Mouse (Mus musculus): ENCODE data around the gene Elovl7. TPM values are rescaled to one million over a fixed set of nuclear protein-coding genes. Genes with fewer than 3 reads are reported as not detected.

The Elovl7 gene
- polyA plus RNA-seq, 1 experiment from 2014 or later, result 0.95 TPM

DNA sequence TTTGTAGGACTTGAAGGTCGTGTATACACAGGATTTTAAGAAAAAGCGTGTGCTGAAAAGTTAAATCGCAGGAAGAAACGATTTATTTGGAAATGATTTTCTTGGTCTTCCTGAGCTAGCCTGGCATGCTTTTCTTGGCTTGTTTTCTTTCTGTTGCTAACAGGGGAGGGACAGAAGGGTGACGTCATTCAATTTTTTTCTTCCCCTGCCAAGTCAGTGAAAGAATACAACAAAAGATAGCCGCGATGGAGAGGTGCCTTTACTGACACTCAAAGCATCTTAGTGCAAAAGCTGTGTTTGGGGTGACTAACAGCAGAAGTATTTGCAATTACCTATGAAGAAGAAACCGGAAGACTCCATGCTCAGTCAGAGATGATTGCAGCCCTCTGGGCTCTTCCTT, 48.8 kb downstream of the Elovl7 start:
- no peaks in the 10 kb centered on the region for H3K9me3 ChIP-seq (replicated peaks)
- no peak overlapping the region for H3K4me3 ChIP-seq
- H3K4me1 ChIP-seq, result peaks cover 6% of the 10 kb centered on the region; the same call in 1 of the 2 replicates
- H3K36me3 ChIP-seq, result no peaks in the 10 kb centered on the region
- 86% methylated on average over 8 of the region's 8 CpGs for WGBS
- DNase-seq (ENCODE audit: low spot score), result no peak
- H3K27me3 ChIP-seq (ENCODE audit: low read depth, poor library complexity, severe bottlenecking), result no peaks in the 10 kb centered on the region
- no peak overlapping the region for H3K27ac ChIP-seq

DNA sequence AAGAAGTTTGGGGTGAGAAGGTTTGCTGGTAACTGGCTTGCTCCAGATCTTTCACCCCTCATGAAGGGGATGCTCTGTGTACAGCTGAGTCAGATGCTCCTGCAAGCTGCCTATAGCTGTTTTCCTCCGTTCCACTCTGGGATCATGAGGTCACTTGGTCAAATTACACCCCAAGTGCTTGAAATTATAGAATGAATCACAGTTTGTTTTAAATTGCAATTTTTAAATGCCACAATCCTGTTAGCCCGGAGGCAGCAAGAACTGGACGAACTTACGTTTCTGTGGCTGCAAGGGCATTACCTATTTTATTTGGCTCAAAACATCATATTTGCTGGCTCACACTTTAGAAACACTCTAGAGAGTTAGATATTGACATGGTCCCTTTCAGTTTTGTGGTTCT, 51.2 kb downstream of the Elovl7 start:
- 87% methylated on average over 4 of the region's 4 CpGs for WGBS
- Histone ChIP-seq H3K27me3 (ENCODE audit: low read depth, poor library complexity, severe bottlenecking) (no peaks in the 10 kb centered on the region), H3K9me3 (replicated peaks) (no peaks in the 10 kb centered on the region), H3K36me3 (no peaks in the 10 kb centered on the region), H3K27ac (no peak overlapping the region), H3K4me1 (peaks cover 10% of the 10 kb centered on the region; the same call in 1 of the 2 replicates), H3K4me3 (no peak overlapping the region)
- DNase-seq (ENCODE audit: low spot score), result no peak

DNA sequence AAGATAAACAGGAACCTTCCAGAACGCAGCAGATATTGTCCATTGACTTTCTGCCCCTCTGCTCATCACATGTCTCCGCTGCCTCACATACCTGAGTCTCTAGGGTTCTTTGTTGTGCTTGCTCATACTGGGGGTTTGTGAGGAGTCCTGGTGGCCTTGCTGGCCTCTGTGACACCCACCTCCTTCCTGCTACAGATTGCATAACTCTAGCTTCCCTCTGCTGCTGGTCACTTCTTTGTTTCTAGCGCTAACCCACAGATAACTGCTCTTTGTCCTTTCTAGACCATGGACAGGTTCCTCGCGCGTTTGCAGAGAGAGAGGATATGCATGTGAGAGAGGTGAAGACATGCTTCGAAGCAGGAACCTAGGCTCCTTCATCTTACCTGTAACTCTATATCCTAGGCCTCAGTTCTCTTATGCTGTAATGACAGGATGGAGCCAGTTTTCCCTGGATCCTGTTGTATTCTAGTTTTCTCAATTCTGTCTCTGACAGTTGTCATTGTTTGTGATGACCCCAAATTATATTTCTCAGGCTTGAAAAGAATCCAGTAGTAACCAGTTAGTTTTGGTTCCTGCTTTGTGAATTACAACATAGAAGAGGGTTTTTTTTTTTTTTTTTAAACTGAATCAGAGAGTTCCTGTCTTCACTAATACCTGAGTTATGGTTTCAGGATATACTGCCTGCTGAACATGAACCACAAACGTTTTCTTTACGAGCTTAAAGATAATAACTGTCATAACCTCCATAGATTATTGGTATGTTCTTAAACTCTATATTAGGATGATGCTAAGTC, 53.8 kb downstream of the Elovl7 start:
- DNase-seq (ENCODE audit: low spot score), result no peak
- 81% methylated on average over 9 of the region's 9 CpGs for WGBS
- no peak overlapping the region for H3K4me3 ChIP-seq
- no peaks in the 10 kb centered on the region for H3K9me3 ChIP-seq (replicated peaks)
- H3K4me1 ChIP-seq, result peaks cover 26% of the 10 kb centered on the region
- no peaks in the 10 kb centered on the region for H3K27me3 ChIP-seq (ENCODE audit: low read depth, poor library complexity, severe bottlenecking)
- no peaks in the 10 kb centered on the region for H3K36me3 ChIP-seq
- H3K27ac ChIP-seq, result no peak overlapping the region

DNA sequence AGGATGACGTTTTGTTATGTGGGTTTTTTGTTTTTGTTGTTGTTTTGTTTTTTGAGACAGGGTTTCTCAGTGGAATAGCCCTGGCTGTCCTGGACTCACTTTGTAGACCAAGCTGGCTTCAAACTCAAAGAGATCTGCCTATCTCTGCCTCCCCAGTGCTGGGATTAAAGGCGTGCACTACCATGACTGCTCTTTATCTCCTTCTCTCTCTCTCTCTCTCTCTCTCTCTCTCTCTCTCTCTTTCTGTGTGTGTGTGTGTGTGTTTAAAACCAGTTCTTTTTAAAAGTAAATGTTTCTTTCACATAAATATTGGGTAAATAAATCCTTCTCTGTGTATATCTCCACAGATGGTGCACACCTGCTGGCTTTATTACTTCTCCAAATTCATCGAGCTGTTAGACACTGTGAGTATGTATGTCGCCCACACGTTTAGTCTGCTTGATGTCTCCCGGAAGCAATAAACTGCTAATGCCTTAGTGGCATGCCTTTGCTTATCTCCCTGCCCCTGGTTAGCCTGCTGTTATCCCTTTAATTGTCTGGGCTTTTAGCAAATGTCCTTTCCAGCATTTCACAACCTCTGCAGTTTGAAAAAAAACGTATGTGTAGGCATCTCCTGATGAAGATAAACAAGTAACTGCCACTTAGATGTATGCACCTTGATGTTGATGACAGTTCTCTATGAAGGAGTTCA, 57.4 kb downstream of the Elovl7 start:
- Histone ChIP-seq H3K36me3 (no peaks in the 10 kb centered on the region), H3K27ac (peak overlapping the region; percentile 80), H3K4me3 (no peak overlapping the region), H3K4me1 (peaks cover 40% of the 10 kb centered on the region), H3K27me3 (ENCODE audit: low read depth, poor library complexity, severe bottlenecking) (no peaks in the 10 kb centered on the region), H3K9me3 (replicated peaks) (no peaks in the 10 kb centered on the region)
- 31% methylated on average over 7 of the region's 7 CpGs for WGBS
- DNase-seq (ENCODE audit: low spot score), result no peak

DNA sequence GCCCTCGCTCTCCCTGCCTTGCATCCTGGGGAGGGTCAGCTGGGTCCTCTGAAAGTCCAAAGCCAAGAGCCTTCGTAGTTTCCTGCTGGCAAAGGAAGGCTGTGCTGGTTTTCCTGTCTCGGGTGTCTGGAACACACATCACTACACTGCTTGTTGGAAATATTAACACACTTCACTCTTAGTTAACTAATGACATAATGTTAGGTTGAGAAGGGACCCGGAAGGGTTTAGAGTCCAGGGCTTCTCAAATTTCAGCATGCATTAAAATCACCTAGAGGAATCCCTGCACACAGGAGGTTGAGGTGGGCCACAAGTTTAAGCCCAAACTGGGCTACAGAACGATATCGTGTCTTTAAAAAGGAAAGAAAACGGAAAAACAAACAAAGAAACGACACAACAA, 58.1 kb downstream of the Elovl7 start:
- DNase-seq (ENCODE audit: low spot score), result no peak
- Histone ChIP-seq H3K27me3 (ENCODE audit: low read depth, poor library complexity, severe bottlenecking) (no peaks in the 10 kb centered on the region), H3K4me3 (no peak overlapping the region), H3K27ac (peak overlapping the region; percentile 80), H3K36me3 (no peaks in the 10 kb centered on the region), H3K4me1 (peaks cover 41% of the 10 kb centered on the region), H3K9me3 (replicated peaks) (no peaks in the 10 kb centered on the region)
- 43% methylated on average over 8 of the region's 8 CpGs for WGBS

DNA sequence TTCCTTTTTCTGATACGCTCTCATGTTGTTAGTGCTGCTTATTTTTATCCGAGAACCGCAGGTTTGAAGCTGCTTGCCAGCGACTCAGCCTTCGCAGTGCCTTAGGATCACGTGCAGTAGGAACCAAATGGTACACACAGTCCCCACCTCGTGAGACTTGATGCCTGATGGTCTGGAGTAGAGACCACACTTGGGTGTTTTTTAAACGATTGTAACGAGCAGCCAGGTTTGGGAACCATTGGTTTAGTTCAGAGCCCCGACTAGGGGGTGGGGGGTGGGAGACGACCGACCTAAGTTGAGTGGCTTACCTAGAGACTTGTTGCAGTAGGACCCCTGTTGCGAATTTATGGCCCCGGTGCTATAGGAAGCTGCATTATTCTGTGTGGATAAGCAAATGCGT, 58.8 kb downstream of the Elovl7 start:
- Histone ChIP-seq H3K4me1 (peaks cover 37% of the 10 kb centered on the region), H3K27me3 (ENCODE audit: low read depth, poor library complexity, severe bottlenecking) (no peaks in the 10 kb centered on the region), H3K36me3 (no peaks in the 10 kb centered on the region), H3K27ac (peak overlapping the region; percentile 80), H3K4me3 (peak overlapping the region; percentile 29), H3K9me3 (replicated peaks) (no peaks in the 10 kb centered on the region)
- WGBS, result 41% methylated on average over 15 of the region's 15 CpGs
- peak; percentile 48 for DNase-seq (ENCODE audit: low spot score)

DNA sequence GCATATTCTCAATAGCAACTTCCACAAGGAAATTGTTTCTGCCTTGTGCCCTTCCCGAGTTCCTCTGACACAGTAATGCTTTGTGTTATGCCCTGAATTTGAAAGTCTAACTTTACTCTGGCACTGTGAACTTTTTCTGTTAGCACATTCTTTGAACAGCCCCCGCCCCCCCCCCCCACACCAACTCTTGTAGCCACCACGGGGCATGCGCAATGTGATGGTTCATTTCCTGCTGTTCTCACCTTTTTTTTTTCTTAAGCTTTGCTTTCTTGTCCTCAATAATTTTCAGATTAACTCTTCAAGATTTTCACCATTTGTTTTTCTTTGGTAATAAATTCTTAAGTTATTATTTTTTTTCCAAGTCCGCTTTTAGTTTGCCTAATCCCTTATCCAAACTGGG, 59.3 kb downstream of the Elovl7 start:
- peak overlapping the region; percentile 80 for H3K27ac ChIP-seq
- H3K4me3 ChIP-seq, result peak overlapping the region; percentile 29
- H3K4me1 ChIP-seq, result peaks cover 41% of the 10 kb centered on the region
- H3K36me3 ChIP-seq, result no peaks in the 10 kb centered on the region
- H3K27me3 ChIP-seq (ENCODE audit: low read depth, poor library complexity, severe bottlenecking), result no peaks in the 10 kb centered on the region
- no peak for DNase-seq (ENCODE audit: low spot score)
- WGBS, result 38% methylated on average over 5 of the region's 5 CpGs
- H3K9me3 ChIP-seq (replicated peaks), result no peaks in the 10 kb centered on the region

DNA sequence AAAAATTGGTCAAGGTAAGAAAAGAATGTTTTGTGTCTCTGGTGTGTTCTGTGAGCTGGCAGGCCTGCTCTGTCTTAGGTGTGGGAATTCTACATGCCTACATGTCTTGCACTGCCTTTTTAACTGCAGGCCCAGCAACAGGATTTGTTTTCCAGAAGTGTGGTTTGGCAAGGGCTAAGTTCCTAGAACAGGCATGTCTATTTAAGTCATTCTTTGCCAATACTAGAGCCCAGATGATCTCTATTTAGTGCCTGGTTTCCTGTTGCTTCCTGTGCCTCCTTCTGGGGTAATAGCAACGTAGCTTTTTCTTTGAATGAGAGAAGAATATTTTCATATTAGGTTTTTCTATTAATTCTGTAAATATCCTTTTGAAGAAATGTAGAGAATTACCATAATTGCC, 62.4 kb downstream of the Elovl7 start:
- Histone ChIP-seq H3K4me1 (peaks cover 42% of the 10 kb centered on the region), H3K27me3 (ENCODE audit: low read depth, poor library complexity, severe bottlenecking) (no peaks in the 10 kb centered on the region), H3K36me3 (no peaks in the 10 kb centered on the region), H3K27ac (no peak overlapping the region), H3K9me3 (replicated peaks) (no peaks in the 10 kb centered on the region), H3K4me3 (no peak overlapping the region)
- no peak for DNase-seq (ENCODE audit: low spot score)
- WGBS, result 52% methylated on average over 1 of the region's 1 CpGs

DNA sequence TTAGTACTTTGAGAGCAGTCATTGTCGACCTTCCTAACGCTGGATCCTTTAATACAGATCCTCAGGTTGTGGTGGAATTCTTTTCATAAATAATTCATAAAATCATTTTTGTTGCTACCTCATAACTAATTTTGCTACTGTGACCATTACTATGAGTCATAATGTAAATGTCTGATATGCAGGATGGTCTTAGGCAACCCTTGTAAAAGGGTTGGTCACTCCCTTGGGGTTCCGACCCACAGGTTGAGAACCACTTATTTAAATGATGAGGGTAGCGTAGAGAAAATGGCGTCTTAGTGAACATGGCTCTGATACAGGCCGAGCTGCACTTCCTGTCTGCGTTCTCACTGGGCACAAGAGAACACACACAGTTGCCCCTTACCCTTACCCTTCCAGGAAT, 63.1 kb downstream of the Elovl7 start:
- Histone ChIP-seq H3K27me3 (ENCODE audit: low read depth, poor library complexity, severe bottlenecking) (no peaks in the 10 kb centered on the region), H3K4me1 (peaks cover 34% of the 10 kb centered on the region), H3K9me3 (replicated peaks) (no peaks in the 10 kb centered on the region), H3K4me3 (no peak overlapping the region), H3K36me3 (no peaks in the 10 kb centered on the region), H3K27ac (no peak overlapping the region)
- WGBS, result 82% methylated on average over 7 of the region's 7 CpGs
- no peak for DNase-seq (ENCODE audit: low spot score)

DNA sequence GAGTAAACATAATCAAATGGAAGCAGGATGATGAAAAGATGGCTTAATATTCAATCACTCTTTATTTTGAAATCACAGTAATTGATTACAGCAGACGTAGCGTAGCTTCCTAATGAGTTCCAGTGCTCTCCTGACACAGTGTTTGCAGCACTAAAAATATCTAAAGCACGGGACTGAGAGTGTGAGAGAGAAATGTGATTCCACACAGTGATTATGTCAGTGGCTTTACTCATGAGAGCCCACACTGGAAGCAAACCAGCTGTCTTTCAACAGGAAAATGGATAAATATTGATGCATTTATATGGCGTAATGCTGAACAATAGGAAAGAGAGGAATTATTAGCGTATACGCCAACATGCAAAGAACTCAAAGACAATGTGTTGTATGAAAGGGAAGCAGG, 64.4 kb downstream of the Elovl7 start:
- no peak overlapping the region for H3K27ac ChIP-seq
- H3K4me3 ChIP-seq, result no peak overlapping the region
- WGBS, result 45% methylated on average over 6 of the region's 6 CpGs
- DNase-seq (ENCODE audit: low spot score), result no peak
- H3K9me3 ChIP-seq (replicated peaks), result no peaks in the 10 kb centered on the region
- no peaks in the 10 kb centered on the region for H3K27me3 ChIP-seq (ENCODE audit: low read depth, poor library complexity, severe bottlenecking)
- peaks cover 21% of the 10 kb centered on the region for H3K4me1 ChIP-seq
- no peaks in the 10 kb centered on the region for H3K36me3 ChIP-seq

DNA sequence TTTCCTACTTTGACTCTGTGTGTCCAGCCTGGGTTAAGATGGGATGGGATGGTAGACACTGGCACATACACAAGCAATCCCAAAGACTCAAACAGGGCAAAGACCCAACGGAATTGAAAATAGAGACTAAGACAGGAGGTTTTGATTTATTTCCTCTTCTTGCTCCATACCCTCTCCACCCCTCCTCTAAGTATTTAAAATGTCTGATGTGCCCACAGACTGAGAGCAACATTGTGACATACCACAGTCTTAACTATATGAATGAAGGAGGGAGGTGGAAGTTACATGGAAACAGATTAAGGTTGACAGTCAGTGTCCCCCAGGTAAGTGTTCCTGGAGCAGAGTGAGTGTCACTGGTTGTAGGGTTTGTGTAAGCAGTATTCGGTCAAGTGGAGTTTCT, 70.1 kb downstream of the Elovl7 start:
- Histone ChIP-seq H3K4me1 (no peaks in the 10 kb centered on the region), H3K9me3 (replicated peaks) (no peaks in the 10 kb centered on the region), H3K36me3 (no peaks in the 10 kb centered on the region), H3K4me3 (no peak overlapping the region), H3K27me3 (ENCODE audit: low read depth, poor library complexity, severe bottlenecking) (no peaks in the 10 kb centered on the region), H3K27ac (no peak overlapping the region)
- no peak for DNase-seq (ENCODE audit: low spot score)
- WGBS, result 97% methylated on average over 2 of the region's 2 CpGs

DNA sequence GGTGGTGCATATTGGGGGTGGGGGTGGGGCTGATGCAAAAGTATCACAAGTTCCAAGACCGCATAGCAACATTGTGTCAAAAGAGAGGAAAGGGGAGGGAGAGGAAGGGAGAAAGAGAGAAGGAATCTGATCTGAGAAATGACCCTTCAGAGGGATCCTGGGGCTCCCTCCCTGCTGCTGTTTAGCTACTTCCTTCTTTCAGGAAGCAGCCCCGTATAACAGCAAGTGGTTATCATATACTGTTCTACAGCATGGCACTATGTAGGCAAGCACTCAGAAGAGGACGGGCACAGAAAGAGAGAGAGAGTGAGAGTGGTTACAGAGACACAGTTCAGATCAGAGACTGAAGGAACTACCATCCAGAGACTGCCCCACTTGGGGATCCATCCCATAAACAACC, 73.7 kb downstream of the Elovl7 start:
- no peaks in the 10 kb centered on the region for H3K9me3 ChIP-seq (replicated peaks)
- no peaks in the 10 kb centered on the region for H3K4me1 ChIP-seq
- no peak for DNase-seq (ENCODE audit: low spot score)
- H3K36me3 ChIP-seq, result no peaks in the 10 kb centered on the region
- no peak overlapping the region for H3K27ac ChIP-seq
- no peak overlapping the region for H3K4me3 ChIP-seq
- WGBS, result 55% methylated on average over 3 of the region's 3 CpGs
- no peaks in the 10 kb centered on the region for H3K27me3 ChIP-seq (ENCODE audit: low read depth, poor library complexity, severe bottlenecking)

DNA sequence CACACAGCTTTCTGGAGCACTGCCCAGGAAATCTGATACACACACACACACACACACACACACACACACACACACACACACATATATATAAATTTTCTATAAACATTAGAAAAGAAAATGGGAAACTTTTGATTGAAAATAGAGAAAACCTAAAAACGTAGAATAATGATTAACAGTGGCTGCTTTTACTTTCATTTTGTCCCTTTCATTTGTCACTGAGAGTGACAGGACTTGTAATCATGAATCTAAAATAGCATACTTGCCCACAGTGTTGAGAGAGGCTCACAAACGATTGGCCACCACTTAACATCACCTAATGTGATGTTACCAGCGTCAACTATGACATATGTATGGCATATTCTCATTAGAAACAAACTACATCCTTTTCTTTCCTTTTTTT, 75.2 kb downstream of the Elovl7 start:
- H3K4me1 ChIP-seq, result no peaks in the 10 kb centered on the region
- H3K9me3 ChIP-seq (replicated peaks), result no peaks in the 10 kb centered on the region
- no peaks in the 10 kb centered on the region for H3K27me3 ChIP-seq (ENCODE audit: low read depth, poor library complexity, severe bottlenecking)
- no peak overlapping the region for H3K4me3 ChIP-seq
- 81% methylated on average over 3 of the region's 3 CpGs for WGBS
- no peaks in the 10 kb centered on the region for H3K36me3 ChIP-seq
- no peak for DNase-seq (ENCODE audit: low spot score)
- H3K27ac ChIP-seq, result no peak overlapping the region
